Mouse (Mus musculus) ZHBTc4 (cell line): Measurements from ENCODE around the gene Kctd3.

Experiments used
- DNase-seq: peaks from one replicate; pipeline ENCODE4 v3.0.0-alpha.2; 2011; ENCODE audit warnings: low read depth, low spot score

Gene Kctd3

DNA sequence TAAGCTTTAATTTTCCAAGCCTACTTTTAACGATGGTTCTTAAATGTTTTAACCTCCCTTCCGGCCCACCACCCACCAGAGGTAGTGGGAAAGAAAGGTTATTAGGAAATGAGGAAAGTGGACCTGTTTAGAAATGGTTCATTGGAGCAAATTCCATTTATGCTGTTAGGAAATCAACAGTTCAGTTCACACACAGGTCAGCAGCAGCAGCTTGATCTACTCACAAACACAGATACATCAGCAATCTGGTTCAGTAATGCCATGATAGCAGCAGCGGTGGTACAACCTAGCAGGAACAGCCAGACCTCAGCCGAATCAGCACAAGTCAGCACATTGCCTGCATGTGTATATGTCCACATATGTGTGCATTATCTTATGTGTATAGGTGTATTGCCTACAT is 3.0 kb upstream of the Kctd3 start:
- no peak for DNase-seq

DNA sequence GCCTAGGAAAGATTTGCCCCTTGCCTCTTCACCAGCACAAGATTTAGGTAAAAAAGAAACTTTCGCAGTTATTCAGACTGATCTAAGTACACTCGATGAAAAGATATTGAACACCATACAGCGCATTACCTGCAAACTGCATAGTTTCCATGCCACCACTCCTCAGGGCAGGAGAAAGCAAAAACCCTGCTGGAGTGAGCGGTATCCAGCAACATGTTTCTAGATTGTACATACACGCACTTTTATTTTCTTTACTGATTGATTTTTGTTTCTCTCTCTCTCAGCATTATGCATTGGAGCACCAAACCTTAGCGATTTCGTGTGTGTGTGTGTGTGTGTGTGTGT is 311 bp upstream of the Kctd3 start:
- DNase-seq: no peak

DNA sequence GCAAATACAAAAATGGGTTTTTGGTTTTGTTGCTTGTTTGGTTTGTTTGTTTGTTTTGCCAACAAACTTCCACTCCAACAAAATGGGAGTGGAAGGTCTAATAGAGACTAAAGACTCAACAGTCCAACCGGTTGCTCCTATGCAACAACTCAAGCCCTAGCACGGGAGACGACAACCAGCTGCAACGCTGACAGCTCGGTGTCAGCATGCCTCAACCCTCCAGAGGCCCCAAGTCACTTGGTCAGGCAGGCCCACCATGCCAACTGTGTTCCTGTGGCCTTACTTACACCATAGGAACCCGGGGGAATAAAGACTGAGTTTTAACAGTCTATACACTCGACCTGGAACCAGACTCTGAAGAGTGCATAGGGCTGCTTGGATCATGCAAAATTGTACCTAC is 815 bp downstream of the Kctd3 start:
- DNase-seq: no peak

DNA sequence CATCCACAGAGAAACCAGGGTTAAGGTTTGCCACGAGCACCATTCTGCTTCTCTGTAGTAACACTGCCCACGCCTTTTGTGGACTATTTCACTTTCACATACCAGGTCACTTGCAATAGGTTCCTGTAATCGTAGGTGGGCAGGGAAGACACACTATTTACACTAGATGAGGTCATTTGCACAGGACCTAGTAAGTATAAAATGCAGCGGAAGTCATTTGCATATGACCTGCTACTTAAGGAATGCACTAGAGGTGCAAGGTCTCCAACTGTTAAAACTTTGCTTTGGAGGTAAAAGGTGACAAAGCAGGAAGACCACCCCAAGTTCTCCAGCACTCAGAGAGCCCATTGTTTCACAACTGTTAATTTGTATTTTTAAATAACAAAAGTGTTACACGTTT is 1.4 kb downstream of the Kctd3 start:
- DNase-seq: no peak

DNA sequence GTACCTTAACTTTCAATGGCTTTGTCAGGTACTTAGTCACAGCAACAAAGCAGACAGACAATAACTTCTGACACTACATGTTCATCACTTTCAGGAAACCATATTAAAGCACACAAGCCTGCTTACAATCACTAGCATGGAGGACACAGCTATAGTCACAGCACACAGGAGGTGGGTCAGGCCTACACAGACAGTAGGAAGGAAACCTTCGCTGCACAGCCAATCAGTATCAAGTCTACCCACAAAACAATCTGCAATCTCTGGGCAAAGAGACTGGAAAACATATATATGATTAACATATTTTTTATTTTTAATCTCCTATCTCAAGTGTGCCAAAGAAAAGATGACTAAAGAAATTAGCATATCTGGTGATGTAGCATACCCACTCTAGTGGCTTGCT is 2.9 kb downstream of the Kctd3 start:
- DNase-seq: no peak

DNA sequence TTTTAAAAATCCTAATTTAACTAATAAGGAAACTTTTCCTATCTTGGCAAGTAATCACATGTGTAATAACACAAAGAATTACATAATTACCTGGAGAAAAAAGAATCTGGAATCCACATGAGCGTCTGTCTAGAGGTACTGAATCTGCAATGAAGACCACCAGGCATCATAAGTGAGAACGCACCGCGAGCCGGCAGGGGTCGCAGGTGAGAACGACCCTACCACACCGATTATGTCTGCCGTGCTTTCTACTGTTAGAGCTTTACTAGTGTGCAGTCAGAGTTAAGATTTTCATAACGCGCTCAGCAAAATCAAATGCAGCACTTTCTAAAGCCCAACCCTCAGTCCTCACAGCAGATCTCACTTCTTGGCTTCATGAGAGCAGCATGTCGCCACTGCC is 5.8 kb downstream of the Kctd3 start:
- DNase-seq: no peak

DNA sequence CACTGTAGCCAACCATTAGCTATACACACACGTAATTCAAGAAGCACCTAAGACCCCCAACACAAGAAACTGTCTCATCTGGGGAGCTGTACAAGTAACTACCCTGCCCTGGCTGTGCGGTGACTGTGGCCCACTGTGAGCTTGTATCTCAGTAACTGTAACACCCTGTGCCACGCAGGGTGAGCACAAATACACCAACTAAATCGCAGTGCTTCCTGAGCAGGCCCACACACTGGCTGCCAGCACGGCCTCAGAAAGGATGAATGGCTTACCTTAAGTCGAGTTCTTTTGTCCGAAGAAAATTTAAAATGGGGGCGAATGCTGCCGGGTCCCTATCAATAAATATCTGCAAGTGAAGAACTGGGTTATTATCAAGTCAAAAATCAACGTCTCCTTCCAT is 7.7 kb downstream of the Kctd3 start:
- DNase-seq: no peak

DNA sequence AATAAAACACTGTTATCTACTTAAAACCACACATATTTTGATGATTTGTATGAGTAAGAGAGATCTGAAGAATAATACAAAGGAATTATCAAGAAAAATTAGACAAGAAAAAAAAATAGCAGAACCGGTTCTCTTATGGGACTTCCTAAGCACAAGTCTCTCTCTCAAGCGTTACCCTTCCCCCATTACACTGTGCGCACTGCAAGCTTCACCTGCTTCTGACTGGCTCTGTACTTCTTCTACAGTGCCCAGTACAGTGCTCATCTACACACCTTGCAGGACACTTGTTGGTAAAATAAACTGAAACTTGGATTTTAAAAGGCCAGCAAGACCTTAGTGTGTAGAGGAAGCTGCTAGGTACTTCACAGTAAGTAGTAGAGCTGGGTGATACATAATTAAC is 9.7 kb downstream of the Kctd3 start:
- no peak for DNase-seq

DNA sequence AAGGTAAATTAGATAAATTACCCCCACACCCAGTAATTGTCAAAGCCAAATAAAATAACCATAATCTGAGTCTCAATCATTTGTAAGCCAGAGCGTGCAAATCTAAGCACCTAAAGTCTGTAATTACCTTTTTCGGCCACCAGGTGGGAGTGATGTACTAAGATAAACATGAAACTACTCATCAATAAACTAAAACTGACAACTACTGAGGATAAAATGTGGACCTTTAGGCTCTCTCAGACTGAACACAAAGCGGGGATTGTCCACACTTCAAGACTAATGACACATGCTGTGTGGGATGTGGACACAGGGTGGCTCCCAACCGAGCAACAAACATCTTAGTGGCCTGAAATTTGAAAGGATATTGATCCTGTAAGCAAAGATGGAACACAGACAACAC is 14.4 kb downstream of the Kctd3 start:
- peak; percentile 69 for DNase-seq

DNA sequence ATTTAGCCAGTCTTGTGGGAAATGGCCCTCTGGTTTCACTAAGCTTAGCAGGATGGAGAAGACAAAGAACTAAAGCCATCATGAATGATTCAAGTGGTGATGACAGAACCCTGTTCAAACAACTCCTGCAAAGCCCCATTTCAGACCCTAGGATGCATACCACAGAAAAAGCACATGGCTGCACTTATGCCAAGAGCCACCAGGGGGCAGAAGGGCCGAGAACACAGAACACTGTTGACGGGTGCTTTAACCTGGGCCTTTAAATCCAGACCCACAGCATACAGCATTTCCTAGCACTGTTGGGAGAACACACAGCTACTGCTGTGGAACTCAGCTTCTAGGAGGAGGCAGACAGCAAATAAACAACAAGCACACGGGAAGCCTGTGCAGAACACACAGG is 27.6 kb downstream of the Kctd3 start:
- peak; percentile 88 for DNase-seq

DNA sequence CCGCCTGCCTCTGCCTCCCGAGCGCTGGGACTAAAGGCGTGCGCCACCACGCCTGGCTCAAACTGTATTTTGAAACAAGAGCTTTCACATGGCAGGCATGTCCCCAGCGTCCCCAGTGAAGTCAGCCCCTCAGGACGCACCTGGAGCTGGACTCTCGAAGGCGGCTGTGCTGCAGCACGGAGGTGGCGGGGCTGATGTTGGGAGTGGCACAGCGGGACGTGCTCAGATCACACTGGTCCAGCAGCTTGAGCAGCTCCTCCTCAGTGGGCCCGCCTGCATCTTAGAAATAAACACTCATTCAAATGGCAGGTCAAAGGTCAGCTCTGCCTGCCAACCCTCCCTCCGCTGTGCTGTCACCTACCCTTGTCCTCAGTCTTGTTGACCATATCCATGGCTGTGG is 33.7 kb downstream of the Kctd3 start:
- no peak for DNase-seq

DNA sequence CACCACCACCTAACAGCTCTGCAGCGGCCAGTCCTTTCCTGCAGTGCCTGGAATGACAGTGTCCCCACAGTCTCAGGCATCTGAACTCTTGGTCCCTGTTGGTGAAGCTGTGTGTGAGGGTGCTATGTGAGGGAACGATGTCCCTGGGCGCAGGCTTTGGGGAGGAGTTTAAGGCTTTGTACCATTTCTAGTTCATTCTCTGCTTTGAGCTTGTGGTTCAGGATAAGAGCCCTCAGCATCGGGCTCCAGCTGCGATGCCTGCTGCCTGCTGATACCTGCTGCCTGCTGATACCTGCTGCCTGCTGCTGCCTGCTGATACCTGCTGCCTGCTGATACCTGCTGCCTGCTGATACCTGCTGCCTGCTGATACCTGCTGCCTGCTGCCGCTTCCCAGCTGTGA is 34.6 kb downstream of the Kctd3 start:
- no peak for DNase-seq

DNA sequence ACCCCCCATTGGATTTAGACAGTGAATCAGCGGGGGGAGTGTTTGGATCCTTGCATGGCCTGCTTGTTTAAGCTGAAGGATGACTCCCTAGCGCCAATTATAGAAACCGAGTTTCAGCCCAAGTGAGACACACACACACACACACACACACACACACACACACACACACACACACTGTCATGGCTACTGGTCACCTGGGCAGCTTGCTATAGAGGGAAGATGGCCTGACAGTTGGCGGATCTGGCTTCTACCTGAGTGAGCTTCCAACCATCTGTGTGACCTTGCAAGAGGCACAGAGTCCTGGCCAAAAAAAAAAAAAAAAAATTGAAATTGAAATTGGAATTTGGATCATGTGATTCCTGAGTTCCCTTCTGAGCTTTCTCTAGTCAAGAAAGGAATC is 55.1 kb downstream of the Kctd3 start:
- no peak for DNase-seq

DNA sequence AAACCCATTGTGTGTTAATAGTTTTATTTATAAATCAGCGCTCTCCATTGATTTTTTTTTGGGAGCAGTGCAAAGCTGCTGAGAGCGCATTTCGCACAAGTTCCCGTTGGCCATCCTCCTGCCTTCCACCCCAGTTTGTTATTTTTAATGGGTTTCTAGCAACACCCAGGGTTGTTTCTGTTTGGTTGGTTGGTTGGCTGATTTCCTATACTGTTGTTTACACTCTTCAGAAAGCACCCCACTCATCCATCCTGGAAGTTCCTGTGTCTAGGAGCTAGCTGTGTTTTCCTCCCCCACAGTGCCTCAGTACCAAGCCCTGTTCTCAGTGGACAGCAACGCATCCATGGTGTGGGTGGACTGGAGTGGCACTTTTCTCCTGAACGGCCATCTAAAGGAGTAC is 56.5 kb downstream of the Kctd3 start:
- DNase-seq: no peak

DNA sequence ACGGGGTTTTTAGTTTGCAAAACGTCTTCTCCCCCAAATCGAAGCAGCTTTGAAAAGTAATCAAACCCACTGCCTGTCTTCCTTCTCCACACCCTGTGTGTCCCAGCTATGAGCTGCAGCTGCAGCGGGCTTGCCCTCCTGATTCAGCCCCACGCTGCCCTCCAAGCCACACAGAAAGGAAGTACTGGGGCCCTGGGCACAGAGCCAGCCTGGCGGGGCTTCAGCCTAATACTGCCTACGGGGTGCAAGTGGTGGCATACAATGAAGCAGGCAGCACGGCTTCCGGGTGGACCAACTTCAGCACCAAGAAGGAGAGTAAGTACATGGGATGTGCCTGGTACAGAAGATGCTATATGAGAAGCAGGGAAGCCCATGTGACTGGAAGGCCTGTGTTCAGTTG is 59.4 kb downstream of the Kctd3 start:
- DNase-seq: no peak

DNA sequence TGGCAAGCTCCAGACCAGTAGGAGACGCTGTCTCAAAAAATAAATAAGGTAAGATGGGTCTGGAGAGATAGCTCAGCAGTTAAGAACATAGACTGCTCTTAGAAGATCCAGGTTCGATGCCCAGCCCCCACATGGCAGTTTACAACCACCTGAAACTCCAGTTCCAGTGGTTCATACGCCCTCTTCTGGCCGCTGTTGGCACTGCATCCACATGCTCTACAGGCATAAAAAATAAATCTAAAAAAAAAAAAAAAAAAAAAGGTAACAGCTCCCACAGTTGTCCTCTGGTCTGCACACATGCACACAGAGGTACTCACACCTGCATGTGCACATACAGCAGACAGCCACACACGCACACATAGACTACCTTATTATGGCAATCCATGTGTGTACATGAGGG is 59.8 kb downstream of the Kctd3 start:
- DNase-seq: peak; percentile 77

DNA sequence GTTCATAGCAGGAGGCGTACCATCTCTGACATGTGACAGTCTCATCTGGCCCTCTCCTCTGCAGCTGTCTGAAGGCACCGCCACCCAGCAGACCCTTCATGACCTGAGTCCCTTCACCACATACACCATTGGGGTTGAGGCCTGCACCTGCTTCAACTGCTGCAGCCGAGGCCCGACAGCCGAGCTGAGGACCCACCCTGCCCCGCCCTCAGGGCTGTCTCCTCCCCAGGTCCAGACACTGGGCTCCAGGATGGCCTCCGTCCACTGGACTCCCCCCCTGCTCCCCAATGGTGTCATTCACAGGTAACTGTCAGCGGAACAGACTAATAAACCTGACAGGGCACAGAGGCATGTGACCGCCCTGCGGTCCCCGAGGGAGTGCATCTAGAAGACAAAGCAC is 60.8 kb downstream of the Kctd3 start:
- DNase-seq: no peak

DNA sequence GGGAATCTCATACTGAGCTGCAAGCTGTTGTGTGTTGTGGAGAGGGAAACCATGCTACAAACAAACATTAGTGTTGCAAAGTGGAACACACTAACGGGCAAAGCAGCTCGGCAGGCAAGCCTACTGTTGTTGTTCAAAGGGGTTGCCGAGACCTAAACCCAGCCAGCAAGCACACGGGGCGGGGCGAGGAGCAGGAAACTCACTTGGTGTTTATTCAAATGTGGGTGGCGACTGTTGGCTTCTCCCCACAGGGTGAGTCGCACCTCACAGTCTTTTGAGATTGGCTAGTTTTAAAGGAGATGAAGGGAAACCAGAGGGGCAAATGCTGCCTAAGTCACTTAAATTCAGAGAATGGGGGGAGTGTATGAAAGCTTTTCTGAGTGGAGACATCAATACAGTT is 62.3 kb downstream of the Kctd3 start:
- DNase-seq: peak; percentile 53

DNA sequence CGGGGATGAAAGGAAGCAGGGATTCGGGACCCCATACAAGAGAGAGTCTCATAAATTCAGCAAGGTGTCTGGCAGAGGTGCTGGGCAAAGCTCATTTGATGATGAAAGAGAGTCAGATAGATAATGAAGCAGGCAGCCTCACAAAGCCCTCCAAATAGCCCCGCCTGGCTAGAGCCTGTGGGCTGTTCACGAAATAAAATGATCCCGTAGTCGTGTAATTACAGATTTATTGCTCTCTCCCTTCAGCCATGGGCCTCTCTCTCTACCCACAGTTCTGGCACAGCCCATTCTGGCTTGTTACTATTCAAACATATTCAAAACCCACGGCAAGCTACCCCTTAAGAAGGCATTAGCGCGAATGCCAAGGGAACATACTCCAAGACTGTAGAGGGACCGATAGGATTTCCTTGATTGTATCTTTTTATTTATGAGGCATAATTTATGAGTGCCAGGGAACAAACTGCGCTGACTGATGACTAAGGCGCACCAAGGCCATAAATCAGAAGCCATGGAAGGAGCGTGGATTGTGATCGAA is 70.3 kb downstream of the Kctd3 start:
- DNase-seq: no peak
